Mouse (Mus musculus) cortical plate, adult 2 months (tissue): ENCODE data around the gene Nupr1. TPM values are rescaled to one million over a fixed set of nuclear protein-coding genes. Genes with fewer than 3 reads are reported as not detected.

Experiments
- H3K27ac ChIP-seq: fragments of 200-500 bp; 2 replicates; pipeline ENCODE4 v1.5.1; 2012; ENCODE audit warnings: low read length, control low read depth, inconsistent platforms; ENCODE audit not compliant: insufficient read depth
- H3K4me1 ChIP-seq: fragments of 200-500 bp; 2 replicates; pipeline ENCODE4 v1.6.1; 2011; ENCODE audit warnings: low read length; ENCODE audit not compliant: control insufficient read depth, insufficient read depth
- H3K4me3 ChIP-seq: fragments of 200-500 bp; 2 replicates; pipeline ENCODE4 v1.5.1; 2011; ENCODE audit warnings: mild to moderate bottlenecking, low read length, control low read depth; ENCODE audit not compliant: insufficient read depth
- CTCF ChIP-seq: fragments of 200-500 bp; IDR thresholded peaks from 2 replicates; pipeline ENCODE4 v1.5.1; 2011; ENCODE audit warnings: mild to moderate bottlenecking, control low read depth, low read length; ENCODE audit not compliant: insufficient read depth; ENCODE audit errors: extremely low read depth
- POLR2A ChIP-seq: fragments of 200-500 bp; IDR thresholded peaks from 2 replicates; pipeline ENCODE4 v1.6.1; 2011; ENCODE audit warnings: mild to moderate bottlenecking, low read length, control low read depth; ENCODE audit not compliant: insufficient read depth; ENCODE audit errors: extremely low read depth
- polyA plus RNA-seq: library from polyadenylated mRNA; depleted of rRNA; stranded (reverse); fragments of >200 nt; gene quantifications from 2 replicates; pipeline ENCODE4 v1.2.3, GENCODE M21; 2012

The Nupr1 gene
- polyA plus RNA-seq, 1 experiment, result 21.6 TPM

DNA sequence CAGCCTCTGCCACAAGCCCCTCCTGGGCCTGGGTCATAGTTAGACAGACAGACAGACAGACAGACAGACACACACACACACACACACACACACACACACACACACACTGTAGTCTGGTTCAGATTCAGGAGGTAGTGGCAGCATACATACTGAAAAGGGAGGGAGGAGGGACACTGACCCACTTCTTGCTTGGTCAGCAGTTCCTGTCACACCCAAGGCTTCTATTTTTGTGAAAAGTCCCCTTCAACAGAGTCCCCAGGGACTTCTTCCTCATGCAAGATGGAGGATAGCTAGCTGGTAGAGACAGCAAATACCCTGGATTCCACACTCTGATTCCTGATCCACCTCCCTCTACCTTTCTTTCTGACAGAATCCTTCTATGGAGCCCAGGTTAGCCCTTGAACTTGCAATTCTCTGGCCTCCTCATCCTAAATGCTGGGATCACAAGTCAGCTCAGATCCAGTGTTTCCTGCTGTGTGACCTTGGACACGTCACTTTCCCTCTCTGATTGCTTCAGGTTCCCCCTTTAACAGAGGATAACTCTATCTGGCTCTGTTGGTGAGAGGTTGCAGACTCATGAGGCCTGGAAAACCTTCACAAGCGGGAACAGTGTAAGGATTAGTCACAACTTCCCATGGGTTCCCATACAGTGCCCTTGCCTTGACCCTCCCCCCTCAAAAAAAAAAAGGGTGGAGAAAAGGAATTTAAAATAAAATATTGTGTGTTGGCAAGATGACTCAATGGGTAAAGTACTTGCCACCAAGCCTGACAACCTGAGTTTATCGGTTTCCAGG is 4.7 kb downstream of the Nupr1 start:
- TF ChIP-seq POLR2A, result no peak
- TF ChIP-seq CTCF, result no peak
- H3K27ac ChIP-seq, result no peak overlapping the region
- no peaks in the 10 kb centered on the region for H3K4me1 ChIP-seq
- no peak overlapping the region for H3K4me3 ChIP-seq

DNA sequence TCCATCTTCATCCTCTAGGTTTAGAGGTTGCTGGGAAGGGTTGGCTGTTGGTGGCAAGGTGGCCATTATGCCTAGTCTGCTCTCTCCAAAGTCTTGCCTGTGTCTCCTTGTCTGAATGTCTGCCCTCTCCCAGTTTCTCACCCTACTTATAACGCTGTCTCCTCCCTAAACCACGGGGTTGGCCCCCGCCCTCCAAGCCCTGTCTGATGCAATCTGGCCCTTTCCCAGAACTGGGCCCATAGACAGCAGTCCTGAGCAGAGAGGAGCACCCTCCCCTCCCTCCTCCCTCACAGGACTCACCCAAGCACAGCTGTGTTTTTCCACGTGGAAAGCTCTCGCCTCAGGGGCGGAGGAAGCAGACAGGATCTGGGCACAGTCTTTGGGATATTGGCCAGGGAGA is 5.3 kb downstream of the Nupr1 start:
- Histone ChIP-seq H3K4me3 (no peak overlapping the region), H3K27ac (no peak overlapping the region), H3K4me1 (no peaks in the 10 kb centered on the region)
- TF ChIP-seq POLR2A (no peak), CTCF (no peak)

DNA sequence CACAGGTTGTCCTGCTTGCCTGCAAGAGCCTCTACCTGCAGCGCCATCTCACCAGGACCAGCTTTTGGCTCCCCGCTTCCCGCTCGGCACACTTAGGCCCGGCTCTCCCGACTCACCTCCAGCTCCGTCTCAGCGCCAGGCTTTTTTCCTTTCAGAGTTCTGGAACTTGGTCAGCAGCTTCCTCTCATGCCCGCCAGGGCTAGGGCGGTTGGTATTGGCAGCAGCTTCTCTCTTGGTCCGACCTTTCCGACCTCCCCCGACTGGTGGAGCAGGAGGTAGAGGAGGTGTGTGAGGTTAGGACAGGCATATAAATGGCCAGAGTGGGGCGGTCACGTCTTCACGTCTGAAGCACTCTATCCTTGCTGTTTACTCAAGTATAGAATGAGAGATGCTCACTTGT is 5.9 kb downstream of the Nupr1 start:
- H3K4me1 ChIP-seq, result no peaks in the 10 kb centered on the region
- TF ChIP-seq POLR2A (no peak), CTCF (no peak)
- no peak overlapping the region for H3K4me3 ChIP-seq
- H3K27ac ChIP-seq, result no peak overlapping the region

DNA sequence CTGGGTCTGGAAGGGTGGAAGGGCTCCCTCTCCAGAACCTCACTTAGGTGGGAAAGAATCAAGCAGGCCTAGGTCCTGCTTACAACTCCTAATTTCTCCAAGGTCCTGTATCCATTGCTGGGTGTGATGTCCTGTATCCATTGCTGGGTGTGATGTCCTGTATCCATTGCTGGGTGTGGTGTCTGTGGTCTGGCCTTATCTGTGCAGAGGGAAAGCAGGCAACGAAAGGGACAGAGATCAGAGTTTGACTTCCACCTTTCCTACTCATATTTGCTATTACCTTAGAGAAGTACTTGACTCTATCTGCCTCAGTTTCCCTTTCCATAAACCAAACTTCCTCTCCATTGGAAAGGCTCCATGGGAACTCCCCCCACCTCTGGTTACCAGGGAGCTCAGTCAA is 7.3 kb downstream of the Nupr1 start:
- Histone ChIP-seq H3K4me1 (no peaks in the 10 kb centered on the region), H3K27ac (no peak overlapping the region), H3K4me3 (no peak overlapping the region)
- TF ChIP-seq CTCF (no peak), POLR2A (no peak)

DNA sequence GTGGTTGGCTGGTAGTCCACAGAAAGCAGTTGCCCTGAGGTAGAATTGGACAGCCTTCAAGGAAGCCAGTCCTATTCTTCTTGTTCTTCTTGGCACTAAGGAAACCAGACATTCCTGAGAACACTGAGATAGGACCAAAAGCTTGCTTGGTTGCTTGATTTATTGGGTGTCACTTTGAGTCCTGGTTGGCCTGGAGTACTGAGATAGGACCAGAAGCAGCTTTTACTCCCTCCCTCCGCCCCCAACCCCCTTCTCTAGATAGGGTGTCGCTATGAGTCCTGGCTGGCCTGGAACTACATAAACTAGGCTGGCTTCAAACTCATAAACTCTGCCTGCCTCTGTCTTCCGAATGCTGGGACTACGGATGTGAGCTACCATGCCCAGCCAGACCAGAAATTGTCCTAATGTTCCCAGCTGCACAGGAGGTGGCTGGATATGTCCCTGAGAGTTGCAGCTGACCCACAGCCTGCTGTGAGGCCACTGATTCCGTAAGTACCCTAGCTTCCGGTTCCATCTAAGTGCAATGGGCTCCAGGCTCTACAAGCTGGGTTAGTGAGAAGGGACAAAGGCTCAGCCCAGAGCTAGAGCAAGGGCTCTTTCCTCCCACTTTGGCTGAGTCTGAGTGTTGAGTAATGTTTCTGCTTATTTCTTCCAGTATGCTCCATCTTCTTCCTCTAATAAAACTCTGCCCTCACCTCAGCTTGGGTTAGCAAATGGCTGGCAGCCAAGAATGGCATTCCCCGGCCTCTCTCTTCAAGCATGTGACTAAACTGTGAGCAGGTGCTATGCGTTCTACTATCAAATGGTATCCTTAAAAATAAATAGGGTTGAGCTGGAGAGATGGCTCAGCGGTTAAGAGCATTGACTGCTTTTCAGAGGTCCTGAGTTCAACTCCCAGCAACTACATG is 9.0 kb downstream of the Nupr1 start:
- H3K4me1 ChIP-seq, result no peaks in the 10 kb centered on the region
- no peak for TF ChIP-seq POLR2A
- TF ChIP-seq CTCF, result no peak
- H3K4me3 ChIP-seq, result no peak overlapping the region
- H3K27ac ChIP-seq, result no peak overlapping the region

DNA sequence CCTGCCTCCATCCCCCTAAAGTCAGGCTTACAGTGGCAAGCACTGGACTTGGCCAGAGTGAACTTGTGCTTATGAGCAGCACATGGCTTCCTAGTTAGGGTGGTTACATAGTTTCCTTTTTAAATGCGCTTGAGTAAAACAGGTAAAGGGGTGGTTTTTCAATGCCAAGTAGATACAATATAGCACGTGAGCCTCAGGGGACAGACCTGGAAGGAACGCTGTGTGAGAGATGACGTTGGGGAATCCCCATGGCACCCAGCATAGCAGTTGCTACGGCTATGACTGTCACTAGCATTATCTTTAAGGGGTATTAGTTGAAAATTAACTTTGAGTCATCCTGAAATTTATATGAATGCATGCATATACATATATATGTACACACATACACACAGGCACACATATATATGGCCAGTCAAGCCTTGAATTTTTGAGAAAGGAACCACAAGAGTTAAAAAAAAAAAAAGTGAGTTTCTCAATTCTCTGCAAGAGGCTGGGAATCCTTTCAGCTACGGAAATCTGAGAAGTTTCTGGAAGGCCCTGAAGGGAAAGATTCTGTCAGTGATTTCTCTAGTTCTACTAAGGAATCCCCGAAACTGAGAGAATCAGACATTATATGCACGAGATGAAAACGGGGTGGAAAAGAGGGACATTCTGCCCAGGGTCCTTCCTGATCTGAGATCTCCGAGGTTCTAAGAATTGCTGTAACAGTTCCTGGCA is 10.9 kb downstream of the Nupr1 start:
- no peak overlapping the region for H3K27ac ChIP-seq

DNA sequence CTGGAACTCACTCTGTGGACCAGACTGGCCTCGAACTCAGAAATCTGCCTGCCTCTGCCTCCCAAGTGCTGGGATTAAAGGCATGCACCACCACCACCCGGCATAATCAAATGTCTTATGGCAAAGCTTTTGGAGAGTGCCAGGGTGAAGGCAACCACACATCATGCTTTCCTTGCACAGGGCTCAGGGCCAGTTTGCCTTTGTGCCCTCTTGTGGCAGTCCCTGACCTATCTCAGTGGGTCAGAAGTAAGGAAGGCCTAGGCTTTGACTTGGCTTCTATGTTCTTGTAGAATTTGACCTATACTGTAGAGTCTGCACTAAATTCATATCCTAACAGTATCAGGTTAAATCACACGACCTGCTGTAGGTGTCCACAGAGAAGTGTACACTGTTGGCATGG is 14.0 kb downstream of the Nupr1 start:
- no peak overlapping the region for H3K4me3 ChIP-seq
- no peaks in the 10 kb centered on the region for H3K4me1 ChIP-seq
- H3K27ac ChIP-seq, result no peak overlapping the region
- no peak for TF ChIP-seq CTCF
- no peak for TF ChIP-seq POLR2A

More for the DNA sequence above, 10.9 kb downstream of the Nupr1 start:
- Histone ChIP-seq H3K4me3 (no peak overlapping the region), H3K4me1 (no peaks in the 10 kb centered on the region)
- TF ChIP-seq CTCF (no peak), POLR2A (no peak)

DNA sequence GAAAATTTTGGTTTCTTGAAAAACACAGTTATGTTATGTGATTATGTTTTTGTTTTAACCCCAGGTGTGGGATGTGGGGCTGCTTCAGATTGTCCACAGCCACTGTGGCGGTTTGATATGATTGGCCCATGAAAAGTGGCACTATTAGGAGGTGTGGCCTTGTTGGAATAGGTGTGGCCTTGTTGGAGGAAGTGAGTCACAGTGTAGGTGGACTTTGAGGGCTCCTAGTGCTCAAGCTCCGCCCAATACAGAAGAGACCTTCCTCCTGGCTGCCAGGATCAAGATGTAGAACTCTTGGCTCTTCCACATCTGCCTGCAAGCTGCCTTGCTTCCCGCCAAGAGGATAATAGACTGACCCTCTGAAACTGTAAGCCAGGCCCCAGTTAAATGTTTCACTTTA is 17.9 kb downstream of the Nupr1 start:
- no peak overlapping the region for H3K27ac ChIP-seq
- H3K4me3 ChIP-seq, result no peak overlapping the region
- H3K4me1 ChIP-seq, result no peaks in the 10 kb centered on the region
- TF ChIP-seq CTCF (no peak), POLR2A (no peak)

DNA sequence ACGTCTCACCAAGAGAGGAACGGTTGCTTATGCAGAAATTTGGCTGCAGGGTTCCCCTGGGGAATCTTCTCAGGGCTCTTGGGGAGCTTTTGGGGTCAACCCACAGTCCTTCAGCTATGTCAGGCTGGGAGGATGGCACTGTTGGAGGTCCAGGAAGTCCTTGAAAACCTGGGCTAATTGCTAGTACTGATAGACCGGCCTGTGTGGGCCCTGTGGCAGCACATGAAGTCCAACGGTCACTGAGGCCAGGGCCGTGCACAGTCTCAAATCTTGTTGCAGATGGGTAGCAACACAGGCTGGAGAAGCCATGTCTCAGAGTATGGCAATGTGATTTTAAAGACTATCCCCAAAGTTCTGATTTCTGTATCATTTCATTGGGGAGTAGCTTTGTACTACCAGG is 22.9 kb downstream of the Nupr1 start:
- Histone ChIP-seq H3K4me1 (no peaks in the 10 kb centered on the region), H3K27ac (no peak overlapping the region), H3K4me3 (no peak overlapping the region)
- TF ChIP-seq POLR2A (no peak), CTCF (no peak)
